Mouse (Mus musculus): ENCODE measurements around the gene Ccdc13. TPM values are rescaled to one million over a fixed set of nuclear protein-coding genes. Genes with fewer than 3 reads are reported as not detected.

Gene Ccdc13
- polyA plus RNA-seq, 1 experiment from 2014 or later = 0.81 TPM

- Histone ChIP-seq H3K27me3 (replicated peaks; ENCODE audit: control insufficient read depth, insufficient read depth, low read length) (no peaks in the 10 kb centered on the region), H3K4me3 (ENCODE audit: low read length) (peak within 1 kb of the TSS; percentile 81), H3K4me2 (ENCODE audit: low read depth, low read length) (peak within 1 kb of the TSS; percentile 97), H3K9ac (ENCODE audit: low read depth, low read length) (peak within 1 kb of the TSS; percentile 92), H3K4me1 (ENCODE audit: control insufficient read depth, insufficient read depth, low read length) (peaks cover 31% of the 10 kb centered on the region), H3K36me3 (ENCODE audit: control insufficient read depth, insufficient read depth, low read length) (peaks cover 9% of the 10 kb centered on the region), H3K27ac (ENCODE audit: low read length) (peak within 1 kb of the TSS; percentile 92), H3K9me3 (ENCODE audit: control insufficient read depth, low read length) (no peaks in the 10 kb centered on the region)
- ATAC-seq = peak; percentile 81
- under 1% methylated on average over 79 of the region's 97 CpGs for WGBS
Measured at GRCm38 (mm10) chr9:121759091-121760081, 79.9 kb downstream of the Ccdc13 start, which contains the start of gene Zfp651. TSS of gene Zfp651 (plus strand) at chr9:121759330.

GRCm38 (mm10) chr9:121757835-121758814 is 81.1 kb downstream of the Ccdc13 start:
- Histone ChIP-seq H3K27me3 (replicated peaks; ENCODE audit: control insufficient read depth, insufficient read depth, low read length) (no peaks in the 10 kb centered on the region), H3K27ac (ENCODE audit: low read length) (no peak overlapping the region), H3K4me1 (ENCODE audit: control insufficient read depth, insufficient read depth, low read length) (peaks cover 31% of the 10 kb centered on the region), H3K9me3 (ENCODE audit: control insufficient read depth, low read length) (no peaks in the 10 kb centered on the region), H3K36me3 (ENCODE audit: control insufficient read depth, insufficient read depth, low read length) (peaks cover 11% of the 10 kb centered on the region), H3K4me2 (ENCODE audit: low read depth, low read length) (peak overlapping the region; percentile 97), H3K9ac (ENCODE audit: low read depth, low read length) (peak overlapping the region; percentile 92), H3K4me3 (ENCODE audit: low read length) (peak overlapping the region; percentile 81)
- WGBS = 53% methylated on average over 10 of the region's 10 CpGs
- ATAC-seq = no peak

GRCm38 (mm10) chr9:121757432-121757831 is 81.8 kb downstream of the Ccdc13 start:
- H3K27ac ChIP-seq (ENCODE audit: low read length) = no peak overlapping the region
- peaks cover 12% of the 10 kb centered on the region for H3K36me3 ChIP-seq (ENCODE audit: control insufficient read depth, insufficient read depth, low read length)
- no peaks in the 10 kb centered on the region for H3K9me3 ChIP-seq (ENCODE audit: control insufficient read depth, low read length)
- H3K4me1 ChIP-seq (ENCODE audit: control insufficient read depth, insufficient read depth, low read length) = peaks cover 31% of the 10 kb centered on the region
- H3K9ac ChIP-seq (ENCODE audit: low read depth, low read length) = no peak overlapping the region
- H3K4me2 ChIP-seq (ENCODE audit: low read depth, low read length) = no peak overlapping the region
- 60% methylated on average over 3 of the region's 3 CpGs for WGBS
- H3K27me3 ChIP-seq (replicated peaks; ENCODE audit: control insufficient read depth, insufficient read depth, low read length) = no peaks in the 10 kb centered on the region
- no peak for ATAC-seq
- no peak overlapping the region for H3K4me3 ChIP-seq (ENCODE audit: low read length)

- peaks cover 13% of the 10 kb centered on the region for H3K36me3 ChIP-seq (ENCODE audit: control insufficient read depth, insufficient read depth, low read length)
- no peak overlapping the region for H3K4me2 ChIP-seq (ENCODE audit: low read depth, low read length)
Measured at GRCm38 (mm10) chr9:121756785-121757184, 82.5 kb downstream of the Ccdc13 start.

GRCm38 (mm10) chr9:121754624-121755023 is 84.6 kb downstream of the Ccdc13 start:
- no peaks in the 10 kb centered on the region for H3K9me3 ChIP-seq (ENCODE audit: control insufficient read depth, low read length)
- H3K36me3 ChIP-seq (ENCODE audit: control insufficient read depth, insufficient read depth, low read length) = peaks cover 28% of the 10 kb centered on the region
- H3K4me3 ChIP-seq (ENCODE audit: low read length) = no peak overlapping the region
- H3K4me1 ChIP-seq (ENCODE audit: control insufficient read depth, insufficient read depth, low read length) = peaks cover 15% of the 10 kb centered on the region
- no peak overlapping the region for H3K9ac ChIP-seq (ENCODE audit: low read depth, low read length)
- H3K27ac ChIP-seq (ENCODE audit: low read length) = no peak overlapping the region
- no peak for ATAC-seq
- no peaks in the 10 kb centered on the region for H3K27me3 ChIP-seq (replicated peaks; ENCODE audit: control insufficient read depth, insufficient read depth, low read length)
- H3K4me2 ChIP-seq (ENCODE audit: low read depth, low read length) = no peak overlapping the region
- 80% methylated on average over 3 of the region's 3 CpGs for WGBS

More at GRCm38 (mm10) chr9:121756785-121757184, 82.5 kb downstream of the Ccdc13 start:
- WGBS = 78% methylated on average over 3 of the region's 3 CpGs
- Histone ChIP-seq H3K4me3 (ENCODE audit: low read length) (no peak overlapping the region), H3K9me3 (ENCODE audit: control insufficient read depth, low read length) (no peaks in the 10 kb centered on the region), H3K27me3 (replicated peaks; ENCODE audit: control insufficient read depth, insufficient read depth, low read length) (no peaks in the 10 kb centered on the region), H3K9ac (ENCODE audit: low read depth, low read length) (no peak overlapping the region), H3K27ac (ENCODE audit: low read length) (no peak overlapping the region), H3K4me1 (ENCODE audit: control insufficient read depth, insufficient read depth, low read length) (peaks cover 29% of the 10 kb centered on the region)
- no peak for ATAC-seq

- peaks cover 37% of the 10 kb centered on the region for H3K36me3 ChIP-seq (ENCODE audit: control insufficient read depth, insufficient read depth, low read length)
- ATAC-seq = no peak
- no peaks in the 10 kb centered on the region for H3K27me3 ChIP-seq (replicated peaks; ENCODE audit: control insufficient read depth, insufficient read depth, low read length)
- H3K27ac ChIP-seq (ENCODE audit: low read length) = no peak overlapping the region
- H3K9ac ChIP-seq (ENCODE audit: low read depth, low read length) = no peak overlapping the region
- H3K9me3 ChIP-seq (ENCODE audit: control insufficient read depth, low read length) = no peaks in the 10 kb centered on the region
- H3K4me1 ChIP-seq (ENCODE audit: control insufficient read depth, insufficient read depth, low read length) = no peaks in the 10 kb centered on the region
- 95% methylated on average over 9 of the region's 9 CpGs for WGBS
- no peak overlapping the region for H3K4me2 ChIP-seq (ENCODE audit: low read depth, low read length)
- H3K4me3 ChIP-seq (ENCODE audit: low read length) = no peak overlapping the region
Measured at GRCm38 (mm10) chr9:121752774-121753173, 86.5 kb downstream of the Ccdc13 start.

Other genes with a start within 250 kb of the Ccdc13 start
- gene Lyzl4, start 197.4 kb downstream of the Ccdc13 start, polyA plus RNA-seq (2015; fragmentation: Nextera tagmentation; extraction: Ambion mirVana) = not detected in 2 replicates
- gene Vipr1, start 196.7 kb downstream of the Ccdc13 start, polyA plus RNA-seq (2015; fragmentation: Nextera tagmentation; extraction: Ambion mirVana) = 6.8 and 8.9 TPM in 2 replicates
- 16.1 and 16.4 TPM in 2 replicates for gene Sec22c, start 134.0 kb downstream of the Ccdc13 start, polyA plus RNA-seq (2015; fragmentation: Nextera tagmentation; extraction: Ambion mirVana)
- 124 and 144 TPM in 2 replicates for gene Ss18l2, start 129.1 kb downstream of the Ccdc13 start, polyA plus RNA-seq (2015; fragmentation: Nextera tagmentation; extraction: Ambion mirVana)
- 44.8 and 46.3 TPM in 2 replicates for gene Nktr, start 120.3 kb downstream of the Ccdc13 start, polyA plus RNA-seq (2015; fragmentation: Nextera tagmentation; extraction: Ambion mirVana)
- 4.0 and 4.8 TPM in 2 replicates for gene Zfp651, start 80.1 kb downstream of the Ccdc13 start, polyA plus RNA-seq (2015; fragmentation: Nextera tagmentation; extraction: Ambion mirVana)
- 0.27 and 0.32 TPM in 2 replicates for gene Klhl40, start 61.9 kb downstream of the Ccdc13 start, polyA plus RNA-seq (2015; fragmentation: Nextera tagmentation; extraction: Ambion mirVana)
- 1.2 and 2.1 TPM in 2 replicates for gene Hhatl, start 47.0 kb downstream of the Ccdc13 start, polyA plus RNA-seq (2015; fragmentation: Nextera tagmentation; extraction: Ambion mirVana)
- gene Higd1a, start 18.9 kb upstream of the Ccdc13 start, polyA plus RNA-seq (2015; fragmentation: Nextera tagmentation; extraction: Ambion mirVana) = 149 and 162 TPM in 2 replicates
- gene Ackr2, start 58.9 kb upstream of the Ccdc13 start, polyA plus RNA-seq (2015; fragmentation: Nextera tagmentation; extraction: Ambion mirVana) = 0.62 and 0.98 TPM in 2 replicates
- not detected in 2 replicates for gene Cyp8b1, start 76.8 kb upstream of the Ccdc13 start, polyA plus RNA-seq (2015; fragmentation: Nextera tagmentation; extraction: Ambion mirVana)
- 2.7 and 3.5 TPM in 2 replicates for gene Fam198a, start 111.5 kb upstream of the Ccdc13 start, polyA plus RNA-seq (2015; fragmentation: Nextera tagmentation; extraction: Ambion mirVana)
- gene Pomgnt2, start 157.6 kb upstream of the Ccdc13 start, polyA plus RNA-seq (2015; fragmentation: Nextera tagmentation; extraction: Ambion mirVana) = 14.4 and 15.9 TPM in 2 replicates